Mouse (Mus musculus) gonadal fat pad, adult 2 months (tissue): ENCODE data around the gene Kcnc1. TPM values are rescaled to one million over a fixed set of nuclear protein-coding genes. Genes with fewer than 3 reads are reported as not detected.

ENCODE experiments used
- DNase-seq: peaks from one replicate; pipeline ENCODE4 v3.0.0-alpha.2; 2012; ENCODE audit warnings: low read depth
- polyA plus RNA-seq: library from polyadenylated mRNA; depleted of rRNA; stranded (reverse); fragments of >200 nt; gene quantifications from 2 replicates; pipeline ENCODE4 v1.2.3, GENCODE M21; 2012

Gene Kcnc1
- polyA plus RNA-seq, 1 experiment, result 0.77 TPM

- DNase-seq, result no peak
Measured at GRCm38 (mm10) chr7:46394933-46395332, 1.4 kb upstream of the Kcnc1 start.

GRCm38 (mm10) chr7:46395571-46395970, 726 bp upstream of the Kcnc1 start:
- DNase-seq, result no peak

GRCm38 (mm10) chr7:46396928-46397731, 833 bp downstream of the Kcnc1 start:
- no peak for DNase-seq

GRCm38 (mm10) chr7:46397732-46398333, 1.5 kb downstream of the Kcnc1 start:
- no peak for DNase-seq

GRCm38 (mm10) chr7:46398612-46399011, 2.3 kb downstream of the Kcnc1 start:
- no peak for DNase-seq

- DNase-seq, result no peak
Measured at GRCm38 (mm10) chr7:46399676-46400075, 3.4 kb downstream of the Kcnc1 start.

- no peak for DNase-seq
Measured at GRCm38 (mm10) chr7:46400346-46400745, 4.0 kb downstream of the Kcnc1 start.

- DNase-seq, result no peak
Measured at GRCm38 (mm10) chr7:46401371-46402180, 5.3 kb downstream of the Kcnc1 start.

- DNase-seq, result no peak
Measured at GRCm38 (mm10) chr7:46403616-46404485, 7.6 kb downstream of the Kcnc1 start.

- DNase-seq, result no peak
Measured at GRCm38 (mm10) chr7:46404756-46405155, 8.5 kb downstream of the Kcnc1 start.

GRCm38 (mm10) chr7:46408606-46409005, 12.3 kb downstream of the Kcnc1 start:
- DNase-seq, result no peak

GRCm38 (mm10) chr7:46409204-46409789, 13.0 kb downstream of the Kcnc1 start:
- DNase-seq, result no peak

- DNase-seq, result no peak
Measured at GRCm38 (mm10) chr7:46410727-46411126, 14.4 kb downstream of the Kcnc1 start.

GRCm38 (mm10) chr7:46412823-46413222, 16.5 kb downstream of the Kcnc1 start:
- no peak for DNase-seq

GRCm38 (mm10) chr7:46413959-46414725, 17.8 kb downstream of the Kcnc1 start:
- DNase-seq, result no peak

- no peak for DNase-seq
Measured at GRCm38 (mm10) chr7:46415818-46416425, 19.6 kb downstream of the Kcnc1 start.

- DNase-seq, result no peak
Measured at GRCm38 (mm10) chr7:46417467-46417866, 21.2 kb downstream of the Kcnc1 start.

GRCm38 (mm10) chr7:46418102-46418622, 21.9 kb downstream of the Kcnc1 start:
- no peak for DNase-seq

GRCm38 (mm10) chr7:46421535-46421934, 25.2 kb downstream of the Kcnc1 start:
- DNase-seq, result no peak
